Mouse (Mus musculus) MEL (cell line): ENCODE data around the gene Slc25a22. TPM values are rescaled to one million over a fixed set of nuclear protein-coding genes. Genes with fewer than 3 reads are reported as not detected.
A peak's percentile ranks its signal among the peaks of the same experiment; 100 is the strongest.

Source experiments
- DNase-seq: peaks from one replicate; pipeline ENCODE4 v3.0.0; 2011; ENCODE audit warnings: low read depth, low spot score
- H3K27ac ChIP-seq: 2 replicates; pipeline ENCODE4 v1.5.1; 2012; ENCODE audit warnings: low read depth, mild to moderate bottlenecking, control low read depth, low read length, moderate library complexity; ENCODE audit not compliant: control insufficient read depth
- H3K27me3 ChIP-seq, 2 experiments: fragments of 150-350 bp in 1 of 2; sonication (generic) in 1 of 2; 2 replicates each; pipeline ENCODE4 v1.6.1; 2012; ENCODE audit warnings: low read length in 2 of 2, mild to moderate bottlenecking in 2 of 2, improper control_type of control experiment in 1 of 2, moderate library complexity in 1 of 2; ENCODE audit not compliant: insufficient read depth in 2 of 2, control insufficient read depth in 1 of 2
- H3K36me3 ChIP-seq, 2 experiments: 2 replicates each; pipeline ENCODE4 v1.6.1; 2012 to 2014; ENCODE audit warnings: low read length in 2 of 2, improper control_type of control experiment in 1 of 2, inconsistent platforms in 1 of 2, mild to moderate bottlenecking in 1 of 2; ENCODE audit not compliant: insufficient read depth in 2 of 2, control insufficient read depth in 1 of 2
- H3K4me1 ChIP-seq, 2 experiments: fragments of 150-350 bp in 1 of 2; sonication (generic) in 1 of 2; 2 replicates each; pipeline ENCODE4 v1.6.1; 2012; ENCODE audit warnings: low read length in 2 of 2, improper control_type of control experiment in 1 of 2, mild to moderate bottlenecking in 1 of 2; ENCODE audit not compliant: insufficient read depth in 2 of 2, control insufficient read depth in 1 of 2
- H3K4me3 ChIP-seq, 2 experiments: fragments of 150-350 bp in 1 of 2; sonication (generic) in 1 of 2; 2 replicates each; pipeline ENCODE4 v1.5.1; 2012; ENCODE audit warnings: low read depth in 2 of 2, low read length in 2 of 2, mild to moderate bottlenecking in 2 of 2, moderate library complexity in 2 of 2, control low read depth in 1 of 2, improper control_type of control experiment in 1 of 2; ENCODE audit not compliant: control insufficient read depth in 1 of 2, insufficient read depth in 1 of 2
- H3K79me2 ChIP-seq: 2 replicates; pipeline ENCODE4 v1.6.1; 2012; ENCODE audit warnings: mild to moderate bottlenecking, low read length, moderate library complexity; ENCODE audit not compliant: control insufficient read depth, poor library complexity, insufficient read depth
- H3K9ac ChIP-seq: 2 replicates; pipeline ENCODE4 v1.6.1; 2012; ENCODE audit warnings: low read depth, mild to moderate bottlenecking, control low read depth, low read length, moderate library complexity; ENCODE audit not compliant: control insufficient read depth, poor library complexity, severe bottlenecking
- H3K9me3 ChIP-seq: fragments of 150-350 bp; sonication (generic); replicated peaks from 2 replicates; pipeline ENCODE4 v1.6.1; 2012; ENCODE audit warnings: mild to moderate bottlenecking, low read length, improper control_type of control experiment, moderate library complexity; ENCODE audit not compliant: insufficient read depth
- BHLHE40 ChIP-seq: IDR thresholded peaks from 2 replicates; pipeline ENCODE4 v1.6.1; 2012; ENCODE audit warnings: low read depth, mild to moderate bottlenecking, inconsistent platforms, low read length, improper control_type of control experiment, borderline replicate concordance
- CHD1 ChIP-seq: IDR thresholded peaks from 2 replicates; pipeline ENCODE4 v1.6.1; 2012; ENCODE audit warnings: low read depth, mild to moderate bottlenecking, inconsistent platforms, low read length, improper control_type of control experiment
- CTCF ChIP-seq, 3 experiments: IDR thresholded peaks in 2 of 3; conservative IDR thresholded peaks in 1 of 3; 2 replicates each; pipeline ENCODE4 v1.5.1; 2011 to 2012; ENCODE audit warnings: low read length in 3 of 3, low read depth in 2 of 3, mild to moderate bottlenecking in 2 of 3, improper control_type of control experiment in 1 of 3, inconsistent platforms in 1 of 3, mixed read lengths in 1 of 3, moderate library complexity in 1 of 3; ENCODE audit not compliant: control insufficient read depth in 1 of 3, insufficient read depth in 1 of 3, poor library complexity in 1 of 3, severe bottlenecking in 1 of 3
- E2F4 ChIP-seq: IDR thresholded peaks from 2 replicates; pipeline ENCODE4 v1.6.1; 2011; ENCODE audit warnings: low read depth, low read length, improper control_type of control experiment, borderline replicate concordance
- GABPA ChIP-seq: IDR thresholded peaks from 2 replicates; pipeline ENCODE4 v1.6.1; 2012; ENCODE audit warnings: low read depth, mild to moderate bottlenecking, inconsistent platforms, low read length, improper control_type of control experiment, moderate library complexity
- HCFC1 ChIP-seq: IDR thresholded peaks from 2 replicates; pipeline ENCODE4 v1.6.1; 2012; ENCODE audit warnings: low read depth, mild to moderate bottlenecking, inconsistent platforms, low read length, improper control_type of control experiment, moderate library complexity
- MAFK ChIP-seq: IDR thresholded peaks from 2 replicates; pipeline ENCODE4 v1.6.1; 2011; ENCODE audit warnings: low read depth, mild to moderate bottlenecking, low read length, improper control_type of control experiment, borderline replicate concordance
- MAX ChIP-seq: IDR thresholded peaks from 2 replicates; pipeline ENCODE4 v1.6.1; 2011; ENCODE audit warnings: low read length, improper control_type of control experiment
- MAZ ChIP-seq: IDR thresholded peaks from 2 replicates; pipeline ENCODE4 v1.6.1; 2012; ENCODE audit warnings: low read depth, mild to moderate bottlenecking, inconsistent platforms, low read length, improper control_type of control experiment
- MYC ChIP-seq: IDR thresholded peaks from 2 replicates; pipeline ENCODE4 v1.6.1; 2011; ENCODE audit warnings: low read depth, mild to moderate bottlenecking, low read length, improper control_type of control experiment, moderate library complexity
- NELFE ChIP-seq: IDR thresholded peaks from 2 replicates; pipeline ENCODE4 v1.6.1; 2011; ENCODE audit warnings: low read depth, low read length, improper control_type of control experiment
- POLR2AphosphoS5 ChIP-seq: IDR thresholded peaks from 2 replicates; pipeline ENCODE4 v1.6.1; 2012; ENCODE audit warnings: low read depth, borderline replicate concordance, mild to moderate bottlenecking, inconsistent platforms, low read length, moderate library complexity, mixed read lengths
- RAD21 ChIP-seq: IDR thresholded peaks from 2 replicates; pipeline ENCODE4 v1.6.1; 2011; ENCODE audit warnings: mild to moderate bottlenecking, low read depth, low read length, improper control_type of control experiment
- SIN3A ChIP-seq: IDR thresholded peaks from 2 replicates; pipeline ENCODE4 v1.6.1; 2012; ENCODE audit warnings: low read length, improper control_type of control experiment, inconsistent platforms
- SMC3 ChIP-seq: IDR thresholded peaks from 2 replicates; pipeline ENCODE4 v1.6.1; 2011; ENCODE audit warnings: low read depth, low read length, improper control_type of control experiment
- TAL1 ChIP-seq: IDR thresholded peaks from 2 replicates; pipeline ENCODE4 v1.6.1; 2012; ENCODE audit warnings: mild to moderate bottlenecking, inconsistent platforms, low read length, moderate library complexity, mixed read lengths
- USF1 ChIP-seq: IDR thresholded peaks from 2 replicates; pipeline ENCODE4 v1.6.1; 2014; ENCODE audit warnings: low read depth, mild to moderate bottlenecking, inconsistent platforms, low read length, improper control_type of control experiment, moderate library complexity
- ZKSCAN1 ChIP-seq: IDR thresholded peaks from 2 replicates; pipeline ENCODE4 v1.6.1; 2012; ENCODE audit warnings: low read depth, mild to moderate bottlenecking, inconsistent platforms, low read length, improper control_type of control experiment, moderate library complexity
- ZNF384 ChIP-seq: IDR thresholded peaks from 2 replicates; pipeline ENCODE4 v1.6.1; 2012; ENCODE audit warnings: low read depth, mild to moderate bottlenecking, inconsistent platforms, low read length, improper control_type of control experiment
- polyA plus RNA-seq, 2 experiments: library from polyadenylated mRNA; stranded (reverse) in 1 of 2; unstranded in 1 of 2; fragments of >175 nt in 1 of 2; fragments of >200 nt in 1 of 2; gene quantifications; 2 replicates each; pipeline versions ENCODE4 v1.2.1 to v1.2.4; 2012; ENCODE audit warnings: low replicate concordance in 2 of 2, low read depth in 1 of 2; ENCODE audit not compliant: insufficient read length in 2 of 2, insufficient read depth in 1 of 2, missing spikeins in 1 of 2
- total RNA-seq: library from RNA; depleted of rRNA; stranded (reverse); fragments of 300-350 nt; gene quantifications from 2 replicates; pipeline ENCODE4 v1.2.3, GENCODE M21; 2012

Gene Slc25a22
- total and polyA plus RNA-seq, 3 experiments: 23.8 to 46.0 TPM; not detected in 1

GRCm38 (mm10) chr7:141443828-141444237, 6.1 kb upstream of the Slc25a22 start, which contains the start of gene Pidd1 (continued):
- peak; percentile 76 for TF ChIP-seq HCFC1
- no peak for TF ChIP-seq CTCF (IDR thresholded peaks at IDR 0.05 in 2 of 3, conservative IDR thresholded peaks at IDR 0.05 in 1 of 3; ENCODE audit: control insufficient read depth in 1 of 3, insufficient read depth in 1 of 3, low read depth in 2 of 3, low read length in 3 of 3, poor library complexity in 1 of 3, severe bottlenecking in 1 of 3)
- peak; percentile 99 for TF ChIP-seq E2F4
- TF ChIP-seq TAL1: no peak
- no peak; the same call in 1 of the 2 replicates for TF ChIP-seq MAZ
- TF ChIP-seq MYC: peak; percentile 83; the same call in 1 of the 2 replicates
- TF ChIP-seq SIN3A: peak; percentile 82
- no peak for TF ChIP-seq POLR2AphosphoS5

DNA sequence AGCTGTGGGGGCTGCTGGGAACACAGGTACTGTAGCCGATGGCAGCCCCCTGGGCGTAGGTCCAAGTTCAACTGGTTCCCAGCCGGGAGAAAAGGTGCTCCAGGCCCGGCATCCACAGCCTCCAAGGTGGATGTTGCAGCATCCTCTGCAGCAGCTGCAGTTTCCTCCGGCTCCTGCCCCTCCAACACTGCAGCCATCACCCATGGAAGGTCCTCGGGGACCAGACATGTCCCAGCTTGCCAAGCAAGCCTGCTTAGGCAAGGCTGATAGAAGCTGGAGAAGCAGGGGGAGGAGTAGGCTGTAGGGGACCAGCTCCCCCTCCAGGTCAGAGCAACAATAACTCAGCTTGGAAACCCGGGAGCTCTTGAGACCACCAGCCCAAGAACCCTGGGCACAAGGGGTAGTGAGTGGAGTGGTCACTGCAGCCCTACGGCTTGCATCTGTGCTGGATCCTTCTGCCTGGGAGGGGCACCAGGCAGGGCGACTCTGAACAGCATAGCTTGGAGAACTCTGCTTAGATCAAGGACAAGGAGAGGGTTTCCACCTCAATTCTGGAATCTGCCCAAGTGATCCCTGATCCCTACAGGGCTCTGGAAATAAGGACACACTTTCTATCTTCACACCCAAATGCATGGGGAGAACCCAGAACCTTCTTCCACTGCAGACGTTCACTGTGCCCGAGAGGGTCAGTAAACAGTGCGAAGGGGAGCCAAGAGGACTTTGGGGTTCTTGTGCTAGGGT, 5.6 kb upstream of the Slc25a22 start:
- peaks cover 0 to 15% of the 10 kb centered on the region in 2 experiments; a peak in 2 of 4 replicates for H3K4me1 ChIP-seq
- DNase-seq: peak; percentile 84
- peak; percentile 32 for TF ChIP-seq SMC3
- TF ChIP-seq SIN3A: no peak
- TF ChIP-seq POLR2AphosphoS5: no peak
- TF ChIP-seq CTCF (IDR thresholded peaks at IDR 0.05 in 2 of 3, conservative IDR thresholded peaks at IDR 0.05 in 1 of 3; ENCODE audit: control insufficient read depth in 1 of 3, insufficient read depth in 1 of 3, low read depth in 2 of 3, low read length in 3 of 3, poor library complexity in 1 of 3, severe bottlenecking in 1 of 3): peak; percentile 55 to 65 (median 60)
- no peak for TF ChIP-seq ZKSCAN1
- TF ChIP-seq BHLHE40: no peak
- no peak for TF ChIP-seq CHD1
- no peak for TF ChIP-seq USF1
- TF ChIP-seq RAD21: peak; percentile 51
- no peak for TF ChIP-seq MYC
- no peak for TF ChIP-seq GABPA
- TF ChIP-seq ZNF384: no peak

DNA sequence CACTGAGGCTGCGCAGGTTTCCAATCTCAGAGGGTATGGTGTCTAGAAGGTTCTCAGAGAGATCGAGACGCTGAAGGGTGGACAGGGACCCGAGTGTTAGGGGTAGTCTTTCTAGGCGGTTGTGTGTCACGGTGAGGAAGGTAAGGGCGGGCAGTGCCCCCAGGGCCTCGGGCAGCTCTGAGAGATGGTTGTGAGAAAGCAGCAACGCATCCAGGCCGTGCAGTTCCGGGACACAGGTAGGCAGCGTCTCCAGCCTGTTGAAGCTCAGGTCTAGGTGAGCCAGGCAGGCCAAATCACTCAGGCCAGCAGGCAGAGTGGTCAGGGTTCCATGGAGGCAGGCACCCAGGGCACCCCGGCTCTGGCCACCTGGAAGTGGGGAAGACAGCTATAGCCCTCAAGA, 4.5 kb upstream of the Slc25a22 start:
- no peak for DNase-seq
- Histone ChIP-seq H3K27ac (no peak overlapping the region), H3K79me2 (peaks cover 22% of the 10 kb centered on the region), H3K4me1 (peaks cover 0 to 15% of the 10 kb centered on the region in 2 experiments; a peak in 2 of 4 replicates), H3K4me3 (no peak overlapping the region), H3K9ac (peak overlapping the region; percentile 83), H3K27me3 (no peaks in the 10 kb centered on the region), H3K9me3 (no peaks in the 10 kb centered on the region), H3K36me3 (peaks cover 0 to 13% of the 10 kb centered on the region in 2 experiments; a peak in 3 of 4 replicates)
- no peak for TF ChIP-seq ZNF384
- no peak for TF ChIP-seq MAFK
- no peak for TF ChIP-seq NELFE
- TF ChIP-seq CTCF (IDR thresholded peaks at IDR 0.05 in 2 of 3, conservative IDR thresholded peaks at IDR 0.05 in 1 of 3; ENCODE audit: control insufficient read depth in 1 of 3, insufficient read depth in 1 of 3, low read depth in 2 of 3, low read length in 3 of 3, poor library complexity in 1 of 3, severe bottlenecking in 1 of 3): no peak
- TF ChIP-seq CHD1: no peak
- TF ChIP-seq MAX: no peak
- no peak for TF ChIP-seq ZKSCAN1

More for the DNA sequence above, 5.6 kb upstream of the Slc25a22 start:
- peaks cover 2 to 13% of the 10 kb centered on the region in 2 experiments for H3K36me3 ChIP-seq
- peak overlapping the region; percentile 83 for H3K9ac ChIP-seq
- no peaks in the 10 kb centered on the region for H3K9me3 ChIP-seq
- no peaks in the 10 kb centered on the region for H3K27me3 ChIP-seq
- H3K4me3 ChIP-seq: peak overlapping the region; percentile 62 to 85
- H3K79me2 ChIP-seq: peaks cover 30% of the 10 kb centered on the region
- H3K27ac ChIP-seq: peak overlapping the region; percentile 59
